Mouse (Mus musculus): ENCODE data around the gene Rps6ka2. TPM values are rescaled to one million over a fixed set of nuclear protein-coding genes. Genes with fewer than 3 reads are reported as not detected.

The Rps6ka2 gene
- 37.6 and 53.2 TPM in 2 replicates for polyA plus RNA-seq (2012; rRNA removed)

GRCm38 (mm10) chr17:7169627-7170303 is at the start of gene Rps6ka2:
Gene Rps6ka2, plus strand, starts transcription at chr17:7170115.

DNA sequence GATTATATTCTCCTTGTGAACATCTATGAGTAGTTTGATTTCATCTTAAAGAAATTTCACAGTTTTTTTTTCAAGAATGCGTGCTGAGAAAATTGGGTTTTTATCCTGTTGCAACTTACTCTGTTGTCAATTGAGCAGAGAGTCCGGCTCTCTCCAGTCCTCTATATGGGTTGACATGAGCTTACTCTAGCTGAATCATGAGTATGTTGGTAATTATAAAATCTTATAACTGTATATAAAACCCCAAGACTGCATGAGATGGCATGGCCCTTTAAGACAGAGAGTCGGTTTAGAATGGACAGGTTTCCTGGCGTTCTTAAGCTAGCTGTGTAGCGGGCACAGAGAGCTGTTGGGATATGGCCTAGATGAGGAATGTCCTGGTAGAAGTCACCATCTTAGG is 154.4 kb downstream of the Rps6ka2 start, which contains the start of gene Tcp10a:
Tcp10a (plus strand) TSS at position 301 of the 400 bp plus-strand sequence.

GRCm38 (mm10) chr17:7352596-7352995 is 182.7 kb downstream of the Rps6ka2 start, which contains the start of gene Ttll2:
Gene Ttll2, minus strand, starts transcription at chr17:7352696.

Other genes starting within 250 kb of the Rps6ka2 start
- gene Rsph3b, start 221.4 kb upstream of the Rps6ka2 start, polyA plus RNA-seq (2012; rRNA removed) = 51.5 and 53.8 TPM in 2 replicates
- 19.3 and 22.8 TPM in 2 replicates for gene Tagap1, start 209.0 kb upstream of the Rps6ka2 start, polyA plus RNA-seq (2012; rRNA removed)
- 79.7 and 96.2 TPM in 2 replicates for gene Rnaset2b, start 199.5 kb upstream of the Rps6ka2 start, polyA plus RNA-seq (2012; rRNA removed)
- 1.7 and 2.8 TPM in 2 replicates for gene Gm49721, start 191.2 kb upstream of the Rps6ka2 start, polyA plus RNA-seq (2012; rRNA removed)
- not detected in 2 replicates for gene Gm1604a, start 144.5 kb upstream of the Rps6ka2 start, polyA plus RNA-seq (2012; rRNA removed)
- not detected in 2 replicates for gene Tcp10a, start 154.5 kb downstream of the Rps6ka2 start, polyA plus RNA-seq (2012; rRNA removed)
- gene Ttll2, start 182.6 kb downstream of the Rps6ka2 start, polyA plus RNA-seq (2012; rRNA removed) = 0.18 and 0.75 TPM in 2 replicates
- 0.21 and 1.4 TPM in 2 replicates for gene Gm49630, start 201.9 kb downstream of the Rps6ka2 start, polyA plus RNA-seq (2012; rRNA removed)
- 3.0 and 4.7 TPM in 2 replicates for gene Unc93a2, start 215.3 kb downstream of the Rps6ka2 start, polyA plus RNA-seq (2012; rRNA removed)

All from ovary, adult 2 months (tissue).